Mouse (Mus musculus): ENCODE measurements around the gene Pnpla3.

DNA sequence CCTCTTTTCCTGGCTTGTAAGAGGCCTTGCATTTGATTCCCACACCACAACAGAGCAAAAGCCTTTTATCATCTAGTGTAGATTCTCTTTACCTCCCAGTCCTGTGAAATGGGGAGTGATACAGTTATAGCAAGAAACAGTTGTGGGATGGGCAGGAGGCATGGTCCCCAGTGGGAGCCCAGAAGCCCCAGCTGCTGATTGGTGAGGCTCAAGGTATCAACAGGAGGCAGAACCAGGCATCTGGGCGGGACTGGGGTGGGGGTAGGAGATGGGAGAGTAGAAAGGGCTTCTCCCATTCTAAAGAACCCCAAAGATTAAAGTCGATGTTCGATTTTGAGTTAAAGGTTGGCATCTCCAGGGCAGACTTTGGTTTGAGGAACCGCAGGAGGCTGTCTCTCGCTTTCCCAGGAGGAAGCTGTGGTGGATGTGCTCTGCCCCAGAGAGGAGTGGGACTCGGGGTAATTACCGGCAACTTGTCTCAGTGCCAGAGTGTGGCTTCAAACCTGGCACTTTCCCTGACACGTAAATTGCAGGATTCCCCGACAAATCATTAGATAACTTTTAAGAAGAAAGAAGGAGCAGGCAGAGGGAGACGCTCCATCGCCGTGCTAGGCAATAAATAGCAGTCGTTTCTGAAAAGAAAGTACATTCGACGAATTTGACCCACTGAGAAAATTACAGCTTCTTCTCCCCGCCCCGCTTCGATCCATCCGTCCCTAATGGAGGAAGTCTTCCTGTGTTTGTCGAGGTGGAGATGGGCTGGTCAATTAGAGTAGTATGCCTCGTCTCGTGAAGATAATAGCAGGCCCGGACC, 50.5 kb downstream of the Pnpla3 start:
- TF ChIP-seq TAL1 (IDR thresholded peaks at IDR 0.05; ENCODE audit: low read length) (no peak), GATA1 (IDR thresholded peaks at IDR 0.05; ENCODE audit: low read length) (no peak)

All from erythroblast, embryonic 14.5 days (primary cell).